Mouse (Mus musculus): ENCODE measurements around the gene Abhd5. TPM values are rescaled to one million over a fixed set of nuclear protein-coding genes. Genes with fewer than 3 reads are reported as not detected.

The Abhd5 gene
- total and polyA plus RNA-seq, 2 experiments from 2014 or later = 28.2 to 33.9 TPM

- 70% methylated on average over 6 of the region's 6 CpGs for WGBS
- Histone ChIP-seq H3K4me1 (ENCODE audit: insufficient read depth) (peaks cover 2% of the 10 kb centered on the region; the same call in 1 of the 2 replicates), H3K9ac (no peak overlapping the region), H3K27ac (ENCODE audit: low read depth, low read length) (no peak overlapping the region), H3K4me3 (ENCODE audit: low read depth, low read length) (no peak overlapping the region), H3K36me3 (ENCODE audit: insufficient read depth) (no peaks in the 10 kb centered on the region), H3K4me2 (ENCODE audit: low read depth) (no peak overlapping the region), H3K27me3 (ENCODE audit: insufficient read depth, low read length) (no peaks in the 10 kb centered on the region), H3K9me3 (ENCODE audit: low read length) (no peaks in the 10 kb centered on the region)
- no peak for TF ChIP-seq CTCF (IDR thresholded peaks at IDR 0.05; ENCODE audit: low read depth)
- ATAC-seq = no peak
- no peak for DNase-seq
Observed at GRCm38 (mm10) chr9:122314386-122314785, 37.0 kb upstream of the Abhd5 start.

DNA sequence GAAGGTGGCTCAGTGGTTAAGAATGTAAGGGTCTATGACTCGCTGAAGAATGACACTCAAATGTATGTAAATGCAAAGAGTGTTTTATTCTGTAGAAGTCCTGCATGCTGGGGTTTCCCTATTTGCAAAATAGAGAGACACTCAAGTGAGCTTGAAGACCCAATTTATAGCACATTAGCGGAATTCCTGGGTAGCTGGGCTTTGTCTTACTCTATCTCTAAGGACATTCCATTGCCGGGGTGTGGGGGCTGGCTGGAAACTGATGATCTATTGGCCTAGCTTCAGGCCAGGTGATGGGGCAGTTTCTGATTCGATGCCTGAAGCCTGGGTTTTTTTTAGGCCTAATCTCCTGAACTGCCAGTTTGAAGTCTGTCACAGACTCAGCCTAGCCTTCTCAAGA is 36.5 kb upstream of the Abhd5 start:
- Histone ChIP-seq H3K4me3 (ENCODE audit: low read depth, low read length) (no peak overlapping the region), H3K27me3 (ENCODE audit: insufficient read depth, low read length) (no peaks in the 10 kb centered on the region), H3K9ac (no peak overlapping the region), H3K27ac (ENCODE audit: low read depth, low read length) (no peak overlapping the region), H3K9me3 (ENCODE audit: low read length) (no peaks in the 10 kb centered on the region), H3K4me2 (ENCODE audit: low read depth) (no peak overlapping the region), H3K36me3 (ENCODE audit: insufficient read depth) (no peaks in the 10 kb centered on the region), H3K4me1 (ENCODE audit: insufficient read depth) (peaks cover 2% of the 10 kb centered on the region; the same call in 1 of the 2 replicates)
- no peak for TF ChIP-seq CTCF (IDR thresholded peaks at IDR 0.05; ENCODE audit: low read depth)
- WGBS = 57% methylated on average over 4 of the region's 4 CpGs
- no peak for ATAC-seq
- no peak for DNase-seq

- Histone ChIP-seq H3K4me2 (ENCODE audit: low read depth) (no peak overlapping the region), H3K27me3 (ENCODE audit: insufficient read depth, low read length) (no peaks in the 10 kb centered on the region), H3K9ac (no peak overlapping the region), H3K9me3 (ENCODE audit: low read length) (no peaks in the 10 kb centered on the region), H3K4me1 (ENCODE audit: insufficient read depth) (peaks cover 2% of the 10 kb centered on the region; the same call in 1 of the 2 replicates), H3K36me3 (ENCODE audit: insufficient read depth) (no peaks in the 10 kb centered on the region), H3K27ac (ENCODE audit: low read depth, low read length) (no peak overlapping the region), H3K4me3 (ENCODE audit: low read depth, low read length) (no peak overlapping the region)
- TF ChIP-seq CTCF (IDR thresholded peaks at IDR 0.05; ENCODE audit: low read depth) = no peak
- no peak for ATAC-seq
- DNase-seq = no peak
- WGBS = 51% methylated on average over 11 of the region's 11 CpGs
Observed at GRCm38 (mm10) chr9:122315501-122315900, 35.9 kb upstream of the Abhd5 start.

- Histone ChIP-seq H3K4me1 (ENCODE audit: insufficient read depth) (no peaks in the 10 kb centered on the region), H3K27ac (ENCODE audit: low read depth, low read length) (no peak overlapping the region), H3K4me3 (ENCODE audit: low read depth, low read length) (no peak overlapping the region), H3K36me3 (ENCODE audit: insufficient read depth) (no peaks in the 10 kb centered on the region), H3K9ac (no peak overlapping the region), H3K4me2 (ENCODE audit: low read depth) (no peak overlapping the region), H3K9me3 (ENCODE audit: low read length) (no peaks in the 10 kb centered on the region), H3K27me3 (ENCODE audit: insufficient read depth, low read length) (no peaks in the 10 kb centered on the region)
- ATAC-seq (no peak), DNase-seq (no peak)
- 92% methylated on average over 7 of the region's 7 CpGs for WGBS
- no peak for TF ChIP-seq CTCF (IDR thresholded peaks at IDR 0.05; ENCODE audit: low read depth)
Observed at GRCm38 (mm10) chr9:122316562-122316961, 34.8 kb upstream of the Abhd5 start.

GRCm38 (mm10) chr9:122320626-122321025 is 30.8 kb upstream of the Abhd5 start:
- H3K4me3 ChIP-seq (ENCODE audit: low read depth, low read length) = no peak overlapping the region
- no peak overlapping the region for H3K27ac ChIP-seq (ENCODE audit: low read depth, low read length)
- TF ChIP-seq CTCF (IDR thresholded peaks at IDR 0.05; ENCODE audit: low read depth) = no peak
- H3K9me3 ChIP-seq (ENCODE audit: low read length) = no peaks in the 10 kb centered on the region
- ATAC-seq (no peak), DNase-seq (no peak)
- no peaks in the 10 kb centered on the region for H3K36me3 ChIP-seq (ENCODE audit: insufficient read depth)
- no peaks in the 10 kb centered on the region for H3K4me1 ChIP-seq (ENCODE audit: insufficient read depth)
- WGBS = 91% methylated on average over 4 of the region's 4 CpGs
- no peak overlapping the region for H3K9ac ChIP-seq
- H3K4me2 ChIP-seq (ENCODE audit: low read depth) = no peak overlapping the region
- no peaks in the 10 kb centered on the region for H3K27me3 ChIP-seq (ENCODE audit: insufficient read depth, low read length)

- ATAC-seq (no peak), DNase-seq (no peak)
- no peak overlapping the region for H3K4me2 ChIP-seq (ENCODE audit: low read depth)
- H3K9ac ChIP-seq = no peak overlapping the region
- no peak overlapping the region for H3K27ac ChIP-seq (ENCODE audit: low read depth, low read length)
- no peaks in the 10 kb centered on the region for H3K9me3 ChIP-seq (ENCODE audit: low read length)
- 74% methylated on average over 3 of the region's 3 CpGs for WGBS
- no peak overlapping the region for H3K4me3 ChIP-seq (ENCODE audit: low read depth, low read length)
- H3K4me1 ChIP-seq (ENCODE audit: insufficient read depth) = no peaks in the 10 kb centered on the region
- no peak for TF ChIP-seq CTCF (IDR thresholded peaks at IDR 0.05; ENCODE audit: low read depth)
- H3K27me3 ChIP-seq (ENCODE audit: insufficient read depth, low read length) = no peaks in the 10 kb centered on the region
- H3K36me3 ChIP-seq (ENCODE audit: insufficient read depth) = no peaks in the 10 kb centered on the region
Observed at GRCm38 (mm10) chr9:122322356-122322755, 29.1 kb upstream of the Abhd5 start.

DNA sequence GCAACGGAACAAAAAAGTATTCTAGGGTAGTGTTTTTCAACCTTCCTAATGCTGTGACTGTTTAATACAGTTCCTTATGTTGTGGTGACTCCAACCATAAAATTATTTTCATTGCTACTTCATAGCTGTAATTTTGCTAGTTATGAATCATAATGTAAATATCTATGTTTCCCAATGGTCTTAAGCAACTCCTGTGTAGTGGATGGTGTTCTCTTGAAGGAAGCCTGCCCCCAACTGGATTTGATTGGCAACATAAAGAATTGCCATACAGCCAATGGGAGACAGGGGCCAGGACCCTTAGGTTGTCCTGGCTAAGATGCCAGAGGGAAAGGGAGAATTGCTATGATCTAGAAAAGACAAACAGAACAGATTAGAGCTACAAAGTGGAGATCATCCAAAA is 25.4 kb upstream of the Abhd5 start:
- H3K4me1 ChIP-seq (ENCODE audit: insufficient read depth) = no peaks in the 10 kb centered on the region

GRCm38 (mm10) chr9:122328199-122328598 is 23.2 kb upstream of the Abhd5 start:
- 62% methylated on average over 3 of the region's 3 CpGs for WGBS

More for the DNA sequence above, 25.4 kb upstream of the Abhd5 start:
- TF ChIP-seq CTCF (IDR thresholded peaks at IDR 0.05; ENCODE audit: low read depth) = no peak
- H3K36me3 ChIP-seq (ENCODE audit: insufficient read depth) = no peaks in the 10 kb centered on the region
- no peak for DNase-seq
- H3K27ac ChIP-seq (ENCODE audit: low read depth, low read length) = no peak overlapping the region
- H3K27me3 ChIP-seq (ENCODE audit: insufficient read depth, low read length) = no peaks in the 10 kb centered on the region
- no peak overlapping the region for H3K4me2 ChIP-seq (ENCODE audit: low read depth)
- H3K9me3 ChIP-seq (ENCODE audit: low read length) = no peaks in the 10 kb centered on the region
- no peak overlapping the region for H3K4me3 ChIP-seq (ENCODE audit: low read depth, low read length)
- 96% methylated on average over 1 of the region's 1 CpGs for WGBS
- ATAC-seq = no peak
- no peak overlapping the region for H3K9ac ChIP-seq

More at GRCm38 (mm10) chr9:122328199-122328598, 23.2 kb upstream of the Abhd5 start:
- no peak for TF ChIP-seq CTCF (IDR thresholded peaks at IDR 0.05; ENCODE audit: low read depth)
- Histone ChIP-seq H3K4me2 (ENCODE audit: low read depth) (no peak overlapping the region), H3K4me3 (ENCODE audit: low read depth, low read length) (no peak overlapping the region), H3K9ac (no peak overlapping the region), H3K4me1 (ENCODE audit: insufficient read depth) (no peaks in the 10 kb centered on the region), H3K27ac (ENCODE audit: low read depth, low read length) (no peak overlapping the region), H3K9me3 (ENCODE audit: low read length) (no peaks in the 10 kb centered on the region), H3K27me3 (ENCODE audit: insufficient read depth, low read length) (no peaks in the 10 kb centered on the region), H3K36me3 (ENCODE audit: insufficient read depth) (no peaks in the 10 kb centered on the region)
- DNase-seq = no peak
- ATAC-seq = no peak
